Mouse (Mus musculus) forebrain, embryonic 10.5 days (tissue): ENCODE measurements around the gene Dync2li1. TPM values are rescaled to one million over a fixed set of nuclear protein-coding genes. Genes with fewer than 3 reads are reported as not detected.
A peak's percentile ranks its signal among the peaks of the same experiment; 100 is the strongest.

Experiments
- DNase-seq: peaks from one replicate; pipeline ENCODE4 v3.0.0-alpha.2; 2017; ENCODE audit warnings: low spot score; ENCODE audit errors: extremely low spot score
- H3K27ac ChIP-seq: fragments of 300-500 bp; sonication (generic); 2 replicates; pipeline ENCODE4 v1.5.1; 2016; ENCODE audit warnings: mild to moderate bottlenecking
- H3K27me3 ChIP-seq: fragments of 300-500 bp; sonication (generic); 2 replicates; pipeline ENCODE4 v1.6.1; 2016; ENCODE audit warnings: mild to moderate bottlenecking; ENCODE audit not compliant: poor library complexity, severe bottlenecking
- H3K36me3 ChIP-seq: fragments of 300-500 bp; sonication (generic); replicated peaks from 2 replicates; pipeline ENCODE4 v1.6.1; 2016; ENCODE audit warnings: mild to moderate bottlenecking, moderate library complexity
- H3K4me1 ChIP-seq: fragments of 300-500 bp; sonication (generic); 2 replicates; pipeline ENCODE4 v1.6.1; 2016
- H3K4me3 ChIP-seq: fragments of 300-500 bp; sonication (generic); 2 replicates; pipeline ENCODE4 v1.5.1; 2016; ENCODE audit warnings: mild to moderate bottlenecking, moderate library complexity
- H3K9me3 ChIP-seq: fragments of 300-500 bp; sonication (generic); 2 replicates; pipeline ENCODE4 v1.6.1; 2016; ENCODE audit warnings: mild to moderate bottlenecking, moderate library complexity
- WGBS: fragments of 180-500 bp; shearing (Covaris S2); methylation state at CpG from one replicate; pipeline ENCODE4 v1.1.7; 2016; 5-methylcytosine and 5-hydroxymethylcytosine counted together
- polyA plus RNA-seq: library from polyadenylated mRNA; unstranded; fragments of >200 nt; fragmentation: Nextera tagmentation; extraction: Ambion mirVana; gene quantifications from 2 replicates; pipeline ENCODE4 v1.2.1, GENCODE M21; 2016

Gene Dync2li1
- polyA plus RNA-seq, result 35.5 and 36.0 TPM in 2 replicates

DNA sequence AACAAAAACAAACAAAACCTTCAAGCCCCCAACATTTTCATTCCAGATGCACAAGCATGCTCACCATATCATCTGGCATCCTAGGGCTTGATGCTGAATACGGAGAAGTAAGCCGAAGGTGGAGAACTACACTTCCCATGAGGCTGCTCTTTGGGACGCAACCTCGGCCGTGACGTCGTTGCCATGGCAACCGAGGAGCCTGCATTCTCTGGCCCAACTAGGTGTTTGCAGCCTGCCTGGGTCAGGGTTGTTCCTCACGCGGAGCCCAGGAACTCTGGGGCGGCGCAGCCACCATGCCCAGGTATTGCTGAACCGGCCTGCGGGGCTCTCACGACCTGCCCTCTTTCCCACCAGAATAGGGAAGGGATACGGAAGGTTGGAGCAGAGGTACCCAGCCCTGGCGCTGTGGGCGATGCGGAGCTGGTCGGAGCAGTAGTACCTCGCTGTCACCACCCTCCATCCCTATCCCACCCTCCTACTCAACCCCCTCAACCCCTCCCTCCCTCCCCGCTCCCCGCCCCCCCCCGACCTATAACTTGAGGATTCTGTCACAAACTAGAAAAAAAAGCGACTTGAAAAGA is at the start of gene Dync2li1:
Gene Dync2li1, plus strand, starts transcription at position 221 of the 581 bp plus-strand sequence.
- peak; percentile 94 for DNase-seq
- WGBS, result 2% methylated on average over 25 of the region's 25 CpGs
- Histone ChIP-seq H3K9me3 (no peaks in the 10 kb centered on the region; the same call in 1 of the 2 replicates), H3K36me3 (no peaks in the 10 kb centered on the region), H3K27me3 (no peaks in the 10 kb centered on the region), H3K4me3 (peak within 1 kb of the TSS; percentile 72), H3K4me1 (peaks cover 12% of the 10 kb centered on the region), H3K27ac (peak within 1 kb of the TSS; percentile 87)

DNA sequence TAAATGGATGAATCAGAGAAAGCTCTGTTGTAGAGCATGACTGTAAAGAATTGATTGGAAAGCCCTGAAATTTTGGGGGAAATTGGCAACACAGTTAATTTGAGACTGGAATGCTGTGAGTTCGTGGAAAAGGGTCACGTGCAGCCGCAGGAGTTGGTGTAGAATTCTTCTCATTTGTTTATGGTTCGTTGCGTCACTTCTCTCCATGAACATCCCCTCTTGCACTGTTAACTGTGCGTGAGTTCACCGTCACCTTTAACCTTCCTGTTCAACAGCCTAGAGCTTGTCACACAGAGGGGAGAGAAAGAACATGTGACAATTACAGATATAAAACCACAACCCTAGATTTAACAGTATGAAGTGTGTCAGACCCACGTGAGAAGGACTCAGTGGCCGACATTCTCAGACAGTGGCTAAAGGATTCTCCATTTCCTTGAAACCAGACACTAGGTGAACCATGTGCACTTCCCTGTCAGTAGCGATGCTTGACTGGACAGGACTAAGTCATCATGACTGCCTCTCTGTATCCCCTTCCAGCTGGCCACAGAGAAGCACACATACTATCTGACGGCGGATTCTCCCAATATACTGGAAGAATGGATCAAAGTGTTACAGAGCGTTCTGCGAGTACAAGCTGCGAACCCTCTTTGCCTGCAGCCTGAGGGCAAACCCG is 49.5 kb upstream of the Dync2li1 start:
- H3K9me3 ChIP-seq, result no peaks in the 10 kb centered on the region
- no peak overlapping the region for H3K27ac ChIP-seq
- WGBS, result 84% methylated on average over 16 of the region's 16 CpGs
- no peak overlapping the region for H3K4me3 ChIP-seq
- peaks cover 13% of the 10 kb centered on the region for H3K4me1 ChIP-seq
- H3K27me3 ChIP-seq, result no peaks in the 10 kb centered on the region
- DNase-seq, result peak; percentile 13
- 0 out of 2 replicates have a peak, but pooled peaks cover 3% of the 10 kb centered on the region for H3K36me3 ChIP-seq

- WGBS, result 86% methylated on average over 8 of the region's 8 CpGs
- no peak overlapping the region for H3K27ac ChIP-seq
- H3K4me1 ChIP-seq, result peaks cover 14% of the 10 kb centered on the region
- H3K36me3 ChIP-seq, result 0 out of 2 replicates have a peak, but pooled peaks cover 3% of the 10 kb centered on the region
- no peaks in the 10 kb centered on the region for H3K9me3 ChIP-seq
- DNase-seq, result peak; percentile 12
- no peaks in the 10 kb centered on the region for H3K27me3 ChIP-seq
- no peak overlapping the region for H3K4me3 ChIP-seq
These were observed 47.0 kb upstream of the Dync2li1 start for GRCm38 (mm10) chr17:84579249-84579648.

- DNase-seq, result peak; percentile 8
- 0 out of 2 replicates have a peak, but pooled peaks cover 3% of the 10 kb centered on the region for H3K36me3 ChIP-seq
- H3K9me3 ChIP-seq, result no peaks in the 10 kb centered on the region
- no peak overlapping the region for H3K27ac ChIP-seq
- H3K27me3 ChIP-seq, result no peaks in the 10 kb centered on the region
- 91% methylated on average over 10 of the region's 10 CpGs for WGBS
- no peak overlapping the region for H3K4me3 ChIP-seq
- H3K4me1 ChIP-seq, result peaks cover 14% of the 10 kb centered on the region
These were observed 46.5 kb upstream of the Dync2li1 start for GRCm38 (mm10) chr17:84579817-84580216.

- Histone ChIP-seq H3K27me3 (no peaks in the 10 kb centered on the region), H3K9me3 (no peaks in the 10 kb centered on the region), H3K36me3 (0 out of 2 replicates have a peak, but pooled peaks cover 3% of the 10 kb centered on the region), H3K4me3 (no peak overlapping the region), H3K27ac (no peak overlapping the region; the same call in 1 of the 2 replicates), H3K4me1 (peaks cover 14% of the 10 kb centered on the region)
- DNase-seq, result peak; percentile 13
- WGBS, result 67% methylated on average over 8 of the region's 8 CpGs
These were observed 45.5 kb upstream of the Dync2li1 start for GRCm38 (mm10) chr17:84580821-84581220.

DNA sequence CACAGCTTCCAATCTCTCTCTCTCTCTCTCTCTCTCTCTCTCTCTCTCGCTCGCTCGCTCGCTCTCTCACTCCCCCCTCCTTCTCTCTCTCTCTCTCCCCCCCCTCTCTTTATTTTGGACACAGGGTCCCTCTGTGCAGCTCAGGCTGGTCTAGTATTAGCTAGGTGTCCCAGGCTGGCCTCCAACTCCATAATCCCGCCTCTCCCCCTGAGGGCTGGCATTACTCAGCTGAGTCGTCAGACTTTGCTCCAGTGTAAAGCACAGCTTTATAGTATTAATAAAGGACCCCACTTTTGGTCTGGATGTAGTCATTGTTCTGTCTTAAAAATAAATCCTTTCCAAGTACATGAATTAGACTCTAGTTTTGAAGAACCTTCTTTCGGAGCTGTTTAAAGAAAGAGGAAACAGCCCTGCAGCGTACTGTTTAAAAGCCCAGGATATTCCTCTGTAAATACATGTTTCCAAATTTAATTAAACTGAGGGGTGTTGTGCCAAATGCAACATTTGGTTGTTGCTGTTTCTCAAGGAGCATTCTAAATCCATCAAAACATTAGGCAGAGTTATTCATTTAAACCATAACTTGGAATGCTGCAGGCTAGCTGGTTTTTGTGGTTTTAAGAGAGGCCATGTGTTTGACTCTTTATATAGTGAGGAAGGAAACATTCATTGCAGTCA is 44.4 kb upstream of the Dync2li1 start:
- Histone ChIP-seq H3K4me3 (no peak overlapping the region), H3K9me3 (no peaks in the 10 kb centered on the region), H3K27ac (no peak overlapping the region), H3K4me1 (peaks cover 14% of the 10 kb centered on the region), H3K27me3 (no peaks in the 10 kb centered on the region), H3K36me3 (0 out of 2 replicates have a peak, but pooled peaks cover 3% of the 10 kb centered on the region)
- WGBS, result 79% methylated on average over 8 of the region's 8 CpGs
- peak; percentile 11 for DNase-seq

- whole genome bisulfite sequencing, result 69% methylated on average over 9 of the region's 9 CpGs
- Histone ChIP-seq H3K9me3 (no peaks in the 10 kb centered on the region), H3K4me3 (no peak overlapping the region), H3K36me3 (no peaks in the 10 kb centered on the region), H3K27ac (no peak overlapping the region), H3K4me1 (peaks cover 14% of the 10 kb centered on the region), H3K27me3 (no peaks in the 10 kb centered on the region)
- peak; percentile 9 for DNase-seq
These were observed 42.2 kb upstream of the Dync2li1 start for GRCm38 (mm10) chr17:84584107-84584506.

DNA sequence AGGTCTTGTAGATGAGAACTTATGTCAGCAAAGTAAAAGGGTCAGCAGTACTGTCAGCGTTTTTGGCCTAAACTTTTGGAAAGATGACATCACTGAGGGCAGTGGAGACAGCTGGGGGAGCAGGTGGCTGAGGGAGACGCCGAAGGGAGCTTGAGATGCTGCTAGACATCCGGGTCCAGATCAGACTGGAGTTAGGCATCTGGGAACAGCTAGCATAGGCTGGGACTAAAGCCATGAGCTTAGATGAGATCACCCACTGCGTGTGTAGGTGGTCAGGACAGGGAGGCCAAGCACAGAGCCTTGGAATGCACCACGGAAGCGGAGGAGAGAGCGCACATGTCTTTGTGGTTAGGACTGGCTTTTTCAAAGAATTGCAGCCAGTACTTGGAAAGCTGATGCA is 41.2 kb upstream of the Dync2li1 start:
- H3K9me3 ChIP-seq, result no peaks in the 10 kb centered on the region
- peaks cover 14% of the 10 kb centered on the region for H3K4me1 ChIP-seq
- no peak for DNase-seq
- H3K4me3 ChIP-seq, result no peak overlapping the region
- H3K36me3 ChIP-seq, result 0 out of 2 replicates have a peak, but pooled peaks cover 6% of the 10 kb centered on the region
- H3K27me3 ChIP-seq, result no peaks in the 10 kb centered on the region
- 84% methylated on average over 8 of the region's 8 CpGs for WGBS
- H3K27ac ChIP-seq, result no peak overlapping the region

GRCm38 (mm10) chr17:84590065-84590464 is 36.2 kb upstream of the Dync2li1 start:
- 93% methylated on average over 7 of the region's 7 CpGs for WGBS
- H3K9me3 ChIP-seq, result no peaks in the 10 kb centered on the region
- peaks cover 36% of the 10 kb centered on the region for H3K36me3 ChIP-seq
- H3K4me3 ChIP-seq, result no peak overlapping the region
- no peak for DNase-seq
- no peaks in the 10 kb centered on the region for H3K4me1 ChIP-seq
- no peaks in the 10 kb centered on the region for H3K27me3 ChIP-seq
- H3K27ac ChIP-seq, result no peak overlapping the region

DNA sequence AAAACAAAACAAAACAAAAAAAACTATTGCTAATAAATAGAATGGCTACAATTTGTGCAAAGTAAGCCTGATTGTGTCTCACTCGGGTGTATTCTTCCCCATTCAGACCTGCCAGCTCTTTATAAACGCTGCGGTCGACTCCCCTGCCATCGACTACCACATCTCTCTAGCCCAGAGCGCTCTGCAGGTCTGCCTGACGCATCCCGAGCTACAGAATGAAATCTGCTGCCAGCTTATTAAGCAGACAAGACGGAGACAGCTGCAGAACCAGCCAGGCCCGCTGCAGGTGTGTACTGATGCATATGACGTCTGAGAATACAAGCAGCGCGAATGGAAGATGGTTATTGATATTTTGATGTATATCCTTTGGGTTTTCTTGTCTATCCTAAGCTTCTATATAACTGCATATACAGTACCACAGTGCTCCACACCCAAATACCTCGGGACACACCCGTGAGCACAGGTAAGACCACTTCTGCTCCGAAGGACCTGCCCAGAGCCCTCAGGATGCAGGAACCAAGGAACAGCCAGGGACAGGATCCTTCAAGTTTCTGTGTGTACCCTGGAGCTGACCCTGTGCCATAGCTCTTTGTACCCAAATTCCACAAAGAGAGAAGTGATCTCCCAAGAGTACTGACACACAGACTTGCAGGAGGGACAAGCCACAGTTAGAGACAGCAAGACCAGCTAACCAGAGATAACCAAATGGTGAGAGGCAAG is 34.7 kb upstream of the Dync2li1 start:
- 91% methylated on average over 16 of the region's 16 CpGs for WGBS
- Histone ChIP-seq H3K27ac (no peak overlapping the region), H3K36me3 (peaks cover 39% of the 10 kb centered on the region), H3K4me1 (peaks cover 8% of the 10 kb centered on the region), H3K4me3 (no peak overlapping the region), H3K27me3 (no peaks in the 10 kb centered on the region), H3K9me3 (no peaks in the 10 kb centered on the region)
- no peak for DNase-seq

GRCm38 (mm10) chr17:84596015-84596441 is 30.3 kb upstream of the Dync2li1 start:
- WGBS, result 64% methylated on average over 10 of the region's 10 CpGs
- Histone ChIP-seq H3K27ac (no peak overlapping the region), H3K36me3 (peaks cover 29% of the 10 kb centered on the region), H3K4me1 (peaks cover 16% of the 10 kb centered on the region), H3K27me3 (no peaks in the 10 kb centered on the region), H3K4me3 (no peak overlapping the region), H3K9me3 (no peaks in the 10 kb centered on the region)
- DNase-seq, result no peak

DNA sequence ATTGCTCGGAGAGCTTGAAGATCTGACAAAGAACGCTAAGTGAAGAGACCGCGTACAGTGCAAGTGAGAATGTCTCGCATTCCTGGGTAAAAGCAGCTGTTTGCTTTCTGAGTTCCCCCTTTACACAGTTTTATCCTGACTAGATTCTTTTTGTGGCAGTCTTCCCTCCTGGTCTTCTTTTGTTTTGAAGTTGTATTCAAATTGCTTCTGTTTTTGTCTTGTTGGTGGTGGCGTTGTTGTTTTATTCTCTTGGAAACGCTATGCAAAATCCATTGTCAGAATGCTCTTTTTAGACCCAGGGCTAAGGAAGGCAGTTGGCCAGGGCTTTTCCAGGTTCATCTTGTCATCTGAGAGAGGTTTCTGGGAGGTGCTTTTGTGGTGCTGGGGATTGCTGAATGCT is 29.8 kb upstream of the Dync2li1 start:
- Histone ChIP-seq H3K27ac (no peak overlapping the region), H3K36me3 (peaks cover 26% of the 10 kb centered on the region), H3K9me3 (no peaks in the 10 kb centered on the region), H3K27me3 (no peaks in the 10 kb centered on the region), H3K4me3 (no peak overlapping the region), H3K4me1 (peaks cover 16% of the 10 kb centered on the region)
- no peak for DNase-seq
- 70% methylated on average over 7 of the region's 7 CpGs for WGBS
